Mouse (Mus musculus): ENCODE measurements around the gene Slc22a20.

The Slc22a20 gene

DNA sequence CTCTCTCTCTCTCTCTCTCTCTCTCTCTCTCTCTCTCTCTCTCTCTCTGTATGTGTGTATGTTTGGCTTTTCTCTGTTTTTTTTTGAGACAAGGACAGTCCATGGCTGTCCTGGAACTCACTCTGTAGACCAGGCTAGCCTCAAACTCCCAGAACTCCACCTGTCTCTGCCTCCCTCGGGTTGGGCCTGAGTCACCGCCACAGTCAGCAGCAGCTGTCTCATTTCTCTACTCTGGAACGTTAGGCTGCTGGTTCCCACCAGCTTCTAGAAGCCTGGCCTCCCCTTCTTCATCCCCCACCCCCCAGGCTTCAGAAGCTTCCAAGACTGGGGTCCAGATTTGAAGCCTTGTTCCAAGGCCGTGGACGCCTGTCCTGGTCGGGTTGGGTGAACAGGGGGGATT lies 3.6 kb upstream of the Slc22a20 start:
- DNase-seq (ENCODE audit: low spot score in 2 of 2): no peak

DNA sequence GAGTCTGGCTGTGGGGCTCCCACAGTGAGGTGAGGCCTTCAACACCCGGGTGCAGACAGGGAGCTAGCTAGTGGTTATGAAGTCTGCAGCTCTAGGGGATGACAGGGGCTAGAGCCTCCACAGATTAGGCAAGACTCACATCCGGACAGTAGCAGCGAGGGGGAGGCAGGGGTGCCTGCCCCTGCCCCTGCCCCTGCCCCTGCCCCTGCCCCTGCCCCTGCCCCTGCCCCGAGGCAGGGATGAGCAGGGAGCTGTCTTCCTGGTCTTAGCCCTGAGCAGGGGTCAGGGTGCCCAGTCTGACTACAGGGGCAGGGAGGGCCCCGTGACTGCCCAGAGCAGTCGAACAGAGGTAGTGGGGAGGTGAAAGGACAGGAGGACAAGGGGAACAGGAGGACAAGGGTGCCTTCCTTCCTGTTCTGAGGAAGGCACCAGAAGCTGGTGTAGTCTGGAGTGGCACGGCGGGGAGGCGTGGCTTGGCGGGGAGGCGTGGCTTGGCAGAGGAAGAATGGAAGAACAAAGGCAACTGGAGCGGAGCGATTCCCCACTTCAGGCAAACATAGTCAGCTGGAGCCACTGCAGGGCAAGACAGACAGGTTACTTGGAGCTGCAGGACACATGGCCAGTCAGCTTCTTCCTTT lies 3.0 kb upstream of the Slc22a20 start:
- DNase-seq (ENCODE audit: low spot score in 2 of 2): peak in 1 of 2 experiments; percentile 31

DNA sequence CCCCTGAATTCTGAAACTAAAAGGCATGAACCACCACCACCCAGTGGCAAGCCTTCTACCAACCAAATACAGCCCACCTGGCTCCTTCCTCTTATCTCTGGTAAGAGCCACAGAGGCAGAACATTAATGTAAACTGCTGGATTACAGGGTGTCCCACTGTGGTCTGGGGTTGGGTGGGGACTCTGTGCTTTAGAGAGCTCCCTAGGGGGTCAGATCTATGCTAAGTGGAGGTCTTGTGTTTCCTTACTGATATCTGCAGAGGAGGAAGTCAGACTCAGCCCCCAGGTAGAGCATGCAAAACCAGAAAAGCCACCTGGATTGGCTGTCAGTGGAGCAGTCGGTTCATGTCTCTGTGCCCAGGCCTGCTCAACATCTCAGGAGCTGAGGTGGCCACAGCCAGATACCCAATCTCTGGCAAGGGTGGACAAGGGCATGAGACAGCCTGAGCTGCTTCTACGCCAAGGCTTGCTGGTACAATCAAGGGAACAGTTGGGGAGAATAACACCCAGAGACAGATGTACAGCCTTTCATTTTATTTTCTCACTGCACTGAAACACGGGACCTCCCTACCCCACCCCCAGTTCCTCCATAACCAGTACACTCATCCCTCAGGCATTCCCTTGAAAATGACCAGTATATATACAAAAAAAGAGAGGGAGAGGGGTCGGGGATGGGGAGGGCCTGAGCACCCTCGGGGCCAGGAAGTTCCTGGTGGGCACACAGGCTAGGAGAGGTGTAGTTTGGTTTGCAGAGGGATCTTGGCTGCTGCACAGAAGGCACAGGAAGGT lies 2.3 kb upstream of the Slc22a20 start:
- DNase-seq (ENCODE audit: low spot score in 2 of 2): peak in 1 of 2 experiments; percentile 19

DNA sequence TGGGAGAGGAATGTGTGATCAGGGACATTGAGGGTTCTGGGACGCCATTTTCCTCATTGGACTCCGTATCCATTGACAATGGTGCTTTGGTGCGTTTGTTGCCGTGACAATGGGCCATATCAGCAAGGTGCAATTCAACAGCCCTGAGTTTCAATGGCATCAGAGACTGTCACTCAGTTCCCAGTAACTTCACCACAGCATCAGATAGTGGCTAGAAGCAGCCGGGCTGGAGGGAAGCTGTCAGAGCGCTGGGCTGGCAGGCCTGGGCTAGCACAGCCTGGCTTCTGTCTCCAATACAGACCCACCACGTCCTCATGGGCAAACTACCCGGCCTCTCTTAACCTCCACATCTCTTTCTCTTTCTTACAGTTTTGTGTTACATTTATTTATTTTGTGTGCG lies 5.5 kb downstream of the Slc22a20 start:
- no peak for DNase-seq (ENCODE audit: low spot score in 2 of 2)

DNA sequence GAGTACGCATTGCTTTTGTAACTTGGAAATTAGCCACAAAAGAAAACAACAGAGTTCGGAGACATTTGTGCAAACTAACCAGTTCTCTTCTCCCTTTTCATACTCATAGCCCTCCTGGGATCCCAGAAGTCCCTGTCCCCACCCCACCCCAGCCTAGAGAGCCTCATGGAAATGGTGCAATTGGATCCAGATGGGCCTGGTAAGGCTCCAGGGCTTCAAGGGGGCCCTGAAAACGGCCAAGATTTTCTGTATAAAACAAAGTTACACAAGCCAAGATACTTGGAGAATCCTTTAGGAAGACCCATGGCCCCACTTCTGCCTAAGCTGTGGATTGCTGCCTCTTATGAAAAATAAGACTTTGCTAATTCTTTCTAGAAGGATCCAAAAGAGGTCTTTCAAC lies 8.2 kb downstream of the Slc22a20 start:
- no peak for DNase-seq (ENCODE audit: low spot score in 2 of 2)

DNA sequence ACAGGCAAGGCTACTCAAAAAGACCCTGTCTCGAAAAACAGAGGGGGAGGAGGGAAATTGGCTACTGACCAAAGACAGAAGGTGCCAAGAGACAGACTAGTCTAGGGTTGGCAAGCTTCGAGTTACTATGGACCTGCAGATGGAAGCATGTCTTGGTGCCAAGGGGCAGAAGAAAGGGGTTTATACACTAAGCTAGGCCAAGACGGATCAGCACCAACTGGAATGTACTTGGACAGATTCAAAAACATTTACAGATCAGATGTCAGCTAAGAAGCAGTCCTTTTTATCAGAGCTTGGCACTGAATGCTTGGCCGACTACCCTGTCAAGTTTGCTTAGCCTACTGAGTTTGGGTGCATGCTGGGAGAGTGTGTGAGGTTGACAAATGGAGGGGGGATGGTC lies 10.3 kb downstream of the Slc22a20 start:
- no peak for DNase-seq (ENCODE audit: low spot score in 2 of 2)

DNA sequence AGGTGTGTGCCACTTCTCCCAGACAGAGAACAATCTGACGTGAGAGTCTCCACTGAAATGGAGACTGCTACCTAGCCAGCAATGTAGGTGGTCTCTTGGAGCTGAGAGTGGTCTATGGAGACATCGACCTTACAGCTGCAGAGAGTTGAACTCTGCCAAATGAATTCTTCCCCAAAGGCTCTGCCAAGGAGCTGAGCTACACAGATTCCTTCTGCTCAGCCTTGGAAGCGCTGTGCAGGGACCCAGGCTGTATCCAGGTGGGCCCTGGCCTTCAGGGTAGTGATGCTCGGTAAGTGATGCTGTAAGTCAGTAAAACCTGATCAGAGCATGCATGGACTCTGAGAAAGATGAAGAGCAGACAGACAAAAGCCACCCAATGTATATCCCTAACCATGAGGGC lies 10.8 kb downstream of the Slc22a20 start:
- DNase-seq (ENCODE audit: low spot score in 2 of 2): no peak

DNA sequence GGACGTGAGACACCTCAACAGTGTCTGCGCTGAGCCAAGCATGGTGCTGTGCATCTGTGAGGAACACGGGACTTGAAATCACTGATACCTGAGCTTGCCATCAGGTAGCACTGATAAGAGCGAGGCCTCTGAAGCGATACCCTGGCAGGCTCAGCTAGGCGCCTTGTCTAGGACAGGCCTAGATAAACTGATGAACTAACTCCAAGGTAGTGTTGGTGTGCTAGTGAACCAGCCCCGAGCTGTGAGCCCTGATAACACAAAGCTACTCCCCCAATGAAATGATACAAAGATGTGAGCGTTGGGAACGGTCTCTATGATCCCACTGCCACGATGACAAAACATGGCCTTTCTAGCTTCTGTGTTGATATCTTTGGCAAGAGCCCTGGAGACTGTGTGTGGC lies 18.3 kb downstream of the Slc22a20 start:
- no peak for DNase-seq (ENCODE audit: low spot score in 2 of 2)

DNA sequence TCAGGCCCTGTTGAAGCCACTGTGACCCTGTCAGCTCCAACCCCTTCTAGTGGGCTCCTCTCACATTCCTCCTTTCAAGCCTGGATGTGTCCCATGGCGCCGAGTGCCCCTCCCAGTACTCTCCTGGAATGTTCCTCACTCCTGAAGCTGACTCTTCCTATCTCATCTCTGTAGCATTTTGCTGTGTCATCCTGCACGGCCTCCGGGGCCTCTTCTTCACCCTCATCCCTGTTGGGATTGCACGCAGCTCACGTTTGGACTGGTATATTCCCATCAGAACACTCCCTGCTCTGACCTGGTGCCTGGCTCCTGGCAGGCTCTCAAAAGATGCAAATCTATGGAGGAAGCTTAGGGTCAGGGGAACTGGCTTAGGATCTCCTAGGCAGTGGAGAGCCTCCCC lies 19.2 kb downstream of the Slc22a20 start:
- no peak for DNase-seq (ENCODE audit: low spot score in 2 of 2)

DNA sequence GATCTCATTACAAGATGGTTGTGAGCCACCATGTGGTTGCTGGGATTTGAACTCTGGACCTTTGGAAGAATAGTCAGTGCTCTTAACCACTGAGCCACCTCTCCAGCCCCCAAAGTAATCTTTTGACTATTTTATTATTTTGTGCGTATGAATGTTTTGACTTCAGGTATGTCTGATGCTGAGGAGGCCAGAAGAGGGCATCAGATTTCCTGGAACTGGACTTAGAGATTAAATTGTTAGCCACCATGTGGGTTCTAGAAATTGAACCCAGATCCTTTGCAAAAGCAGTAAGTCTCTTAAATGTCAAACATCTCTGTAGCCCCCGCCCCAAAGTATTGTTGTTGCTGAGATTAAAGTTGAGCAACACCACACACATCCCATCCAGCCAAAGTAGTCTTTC lies 20.0 kb downstream of the Slc22a20 start:
- no peak for DNase-seq (ENCODE audit: low spot score in 2 of 2)

DNA sequence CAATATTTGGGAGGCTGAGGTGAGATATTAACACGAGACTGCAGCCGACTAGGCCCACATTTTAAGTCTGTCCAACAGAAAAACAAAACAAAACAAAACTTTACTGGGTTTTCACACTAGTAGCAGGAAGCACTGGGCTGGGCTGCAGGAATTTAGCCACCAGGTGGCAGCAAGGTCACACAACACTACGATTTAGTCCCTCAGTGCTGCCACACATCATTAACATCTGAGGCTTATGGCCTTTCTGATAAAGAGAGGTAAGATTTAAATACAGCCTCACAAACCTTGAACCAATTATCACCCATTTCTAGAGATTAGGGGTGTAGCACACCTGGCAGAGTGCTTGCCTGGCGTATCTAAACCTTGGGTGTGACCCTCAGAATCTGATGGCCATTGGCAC lies 20.7 kb downstream of the Slc22a20 start:
- DNase-seq (ENCODE audit: low spot score in 2 of 2): peak; percentile 71 to 81

DNA sequence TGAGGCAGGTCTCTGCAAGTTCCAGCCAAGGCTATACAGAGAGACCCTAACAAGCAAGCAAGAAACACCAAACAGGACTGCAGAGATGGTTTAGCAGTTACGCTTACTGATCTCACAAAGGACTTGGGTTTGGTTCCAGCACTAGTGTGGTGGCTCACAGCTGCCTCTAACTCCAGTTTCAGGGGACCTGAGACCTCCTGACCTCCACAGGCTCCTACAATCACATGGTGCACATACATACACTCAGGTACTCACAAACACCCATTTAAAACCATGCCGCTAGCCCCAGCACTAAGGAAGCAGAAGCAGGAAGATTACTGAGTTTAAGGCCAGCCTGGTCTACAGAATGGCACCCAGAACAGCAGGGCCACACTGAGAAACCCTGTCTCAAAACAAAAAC lies 21.1 kb downstream of the Slc22a20 start:
- no peak for DNase-seq (ENCODE audit: low spot score in 2 of 2)

DNA sequence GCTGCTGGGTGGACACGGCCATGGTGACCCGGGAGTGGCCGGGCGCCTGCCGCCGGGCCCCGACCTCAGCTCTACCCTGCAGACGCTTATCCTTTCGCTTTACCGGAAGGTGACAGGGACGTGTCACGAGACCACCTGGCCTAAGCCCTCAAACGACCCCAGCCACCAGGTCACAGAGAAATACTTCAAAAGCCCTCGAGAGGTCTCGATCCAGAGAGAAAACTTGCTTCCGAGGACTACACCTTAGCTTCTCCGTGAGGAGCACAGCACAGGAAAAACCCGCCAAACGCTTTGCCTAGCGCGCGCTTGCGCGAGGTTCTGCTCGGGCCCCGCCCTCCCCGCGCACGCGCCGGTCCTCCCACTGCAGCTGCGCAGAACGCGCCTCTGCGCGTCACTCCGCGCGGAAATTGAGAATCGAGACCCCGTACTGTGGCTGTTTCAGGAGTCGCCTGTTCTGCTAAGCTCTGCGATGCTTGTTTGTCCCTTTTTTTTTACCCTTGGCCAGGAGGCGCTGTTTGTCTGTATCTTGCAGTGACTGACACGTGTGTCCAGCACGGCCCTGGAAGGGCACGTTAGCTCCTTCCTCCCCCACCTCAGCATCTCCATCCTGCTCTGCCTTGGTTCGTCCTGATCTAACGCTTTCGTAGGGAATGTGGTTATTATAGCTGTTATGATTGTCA lies 21.9 kb downstream of the Slc22a20 start, which contains the start of gene Pola2:
TSS of gene Pola2 (minus strand) at position 320 of the 680 bp plus-strand sequence.
- peak; percentile 87 to 90 for DNase-seq (ENCODE audit: low spot score in 2 of 2)

DNA sequence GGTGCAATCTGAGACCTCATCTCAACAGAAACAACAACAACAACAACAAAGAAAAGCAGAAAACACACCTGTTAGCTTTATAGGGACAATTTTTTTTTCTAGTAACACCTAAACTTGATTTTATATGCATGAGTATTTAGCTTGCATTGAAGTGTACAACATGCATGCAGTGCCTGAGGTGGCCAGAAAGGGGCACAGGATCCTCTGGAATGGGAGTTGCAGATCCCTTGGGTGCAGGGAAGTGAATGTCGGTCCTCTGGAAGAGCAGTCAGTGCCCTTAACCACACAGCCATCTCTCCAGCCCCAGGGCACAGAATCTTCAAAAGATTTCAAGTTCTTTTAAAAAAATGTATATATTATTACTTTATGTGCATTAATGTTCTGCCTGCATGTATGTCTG lies 23.3 kb downstream of the Slc22a20 start:
- DNase-seq (ENCODE audit: low spot score in 2 of 2): no peak

DNA sequence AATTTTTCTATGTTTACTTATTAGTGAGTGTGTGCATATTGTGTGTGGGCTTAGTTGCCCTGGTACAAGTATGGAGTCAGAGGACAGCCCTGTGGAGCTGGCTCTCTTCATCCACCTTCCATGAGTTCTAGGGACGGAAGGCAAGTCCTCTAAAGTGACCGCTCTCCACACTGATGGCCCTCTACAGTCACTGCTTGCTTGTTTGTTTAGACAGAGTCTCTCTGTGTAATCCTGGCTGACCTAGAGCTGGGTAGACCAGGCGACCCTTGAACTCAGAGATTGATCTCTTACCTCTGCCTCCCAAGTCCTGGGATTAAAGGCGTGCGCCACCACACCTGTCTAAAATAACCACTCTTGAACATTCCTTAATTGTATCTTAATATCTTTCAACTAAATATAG lies 28.6 kb downstream of the Slc22a20 start:
- no peak for DNase-seq (ENCODE audit: low spot score in 2 of 2)

DNA sequence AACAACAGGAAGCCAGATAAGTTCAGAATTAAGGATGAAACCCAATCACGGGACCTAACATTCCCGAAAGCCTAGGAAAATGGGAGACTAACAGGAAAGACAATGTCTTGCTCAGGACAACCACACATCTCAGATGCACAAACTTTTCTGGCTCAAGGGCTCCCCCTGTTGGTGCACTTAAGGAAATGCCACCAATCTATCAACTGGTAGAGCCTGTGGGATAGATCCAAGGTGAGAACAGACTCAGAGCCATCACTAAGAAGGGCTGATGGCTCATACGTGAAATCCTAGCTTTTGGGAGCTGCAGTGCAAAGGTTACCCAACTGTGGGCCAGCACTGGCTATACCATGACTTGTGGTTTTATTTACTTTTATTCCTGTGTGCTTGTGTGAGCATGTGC lies 29.3 kb downstream of the Slc22a20 start:
- peak; percentile 53 to 74 for DNase-seq (ENCODE audit: low spot score in 2 of 2)

DNA sequence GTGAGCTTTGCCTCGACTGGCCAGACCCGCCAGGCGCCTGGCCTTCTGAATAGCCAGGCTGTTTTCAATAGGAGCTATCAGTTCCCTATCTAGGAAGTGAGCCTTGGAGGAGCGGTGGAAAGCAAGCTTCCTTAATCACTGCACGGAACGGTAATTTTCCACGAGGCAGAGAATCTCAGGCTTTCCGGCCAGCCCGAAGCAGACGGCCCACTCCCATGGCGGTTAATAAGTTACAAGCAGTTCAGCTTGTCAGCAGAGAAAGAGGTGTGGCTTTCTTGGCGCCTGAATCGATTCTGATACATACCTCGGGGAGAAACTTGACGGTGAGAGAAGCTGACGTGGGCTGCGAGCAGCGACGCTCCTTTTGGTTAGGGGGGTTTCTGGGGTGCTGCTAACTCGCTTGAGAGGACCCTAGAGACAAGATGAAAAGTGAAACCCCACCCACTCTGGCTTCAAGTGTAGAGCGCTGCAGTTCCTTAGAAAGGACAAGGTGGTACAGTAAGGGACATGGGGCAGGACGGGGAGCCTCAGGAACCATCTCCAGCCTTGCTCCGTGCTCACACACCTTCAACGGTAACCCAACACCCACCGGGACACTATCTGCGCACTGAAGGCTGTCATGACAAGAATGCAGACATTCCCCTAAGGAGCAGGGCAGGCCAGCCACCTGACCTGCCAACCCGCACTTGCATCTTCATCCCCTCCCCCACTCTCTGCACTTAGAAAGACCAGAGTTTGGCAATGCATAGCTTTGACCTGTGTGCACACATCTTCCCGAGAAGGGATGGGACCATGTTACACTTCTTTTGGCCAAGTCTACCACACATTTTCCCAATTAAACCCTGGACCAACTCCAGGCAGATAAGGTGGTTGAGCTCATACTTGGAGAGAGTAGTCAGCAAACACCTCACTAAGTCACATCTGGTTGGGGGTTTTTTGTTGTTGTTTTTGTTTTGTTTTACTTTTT lies 30.0 kb downstream of the Slc22a20 start:
- DNase-seq (ENCODE audit: low spot score in 2 of 2): no peak

DNA sequence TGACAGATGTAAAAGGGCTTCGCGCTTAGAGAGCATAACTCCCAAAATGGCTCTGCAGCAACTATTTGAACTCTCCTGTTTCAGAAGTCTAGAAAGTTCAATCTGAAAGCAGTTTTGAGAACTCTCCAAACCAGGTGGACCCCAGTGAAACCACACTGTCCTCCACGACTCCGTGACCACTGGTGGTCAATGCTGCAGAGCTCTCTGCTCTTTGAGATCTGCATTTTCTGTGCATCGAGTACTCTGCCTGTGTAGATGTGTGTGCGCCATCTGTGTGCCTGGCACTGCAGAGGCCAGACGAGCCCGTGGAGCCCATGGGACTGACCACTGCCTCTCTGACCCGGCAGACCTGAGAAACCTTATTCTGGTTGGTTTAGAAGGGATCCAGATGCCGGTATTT lies 31.0 kb downstream of the Slc22a20 start:
- DNase-seq (ENCODE audit: low spot score in 2 of 2): no peak

DNA sequence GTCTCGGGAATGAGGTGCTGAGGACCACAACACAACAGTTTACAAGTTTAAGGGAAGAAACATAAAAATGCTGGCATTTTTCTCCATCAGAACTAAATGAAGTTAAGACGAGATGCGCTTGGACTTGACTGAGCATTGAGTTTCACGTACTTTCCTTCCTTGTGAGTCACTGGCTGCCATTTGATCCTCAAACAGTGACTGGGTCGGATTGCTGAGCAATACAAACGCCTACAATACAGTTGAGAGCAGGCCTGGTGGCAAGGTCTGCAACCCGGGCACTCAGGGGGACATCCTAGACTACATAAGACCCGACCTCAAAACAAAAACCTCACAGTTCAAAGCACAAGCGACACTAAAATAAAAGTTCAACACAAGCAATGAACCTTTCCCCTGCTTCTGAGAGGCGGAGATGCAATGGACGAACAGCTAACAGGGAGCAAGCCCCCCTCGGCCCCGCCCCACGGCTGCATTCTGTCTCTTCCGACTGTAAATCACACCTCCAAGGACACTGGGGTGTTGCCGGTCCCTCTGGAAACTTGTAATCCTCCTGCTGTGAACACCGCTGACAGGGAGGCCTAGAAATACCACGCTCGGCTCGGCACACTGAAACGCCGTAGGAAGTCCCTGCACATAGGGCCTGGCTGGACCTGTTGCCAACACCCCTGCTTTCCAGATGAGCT lies 31.8 kb downstream of the Slc22a20 start:
- no peak for DNase-seq (ENCODE audit: low spot score in 2 of 2)

DNA sequence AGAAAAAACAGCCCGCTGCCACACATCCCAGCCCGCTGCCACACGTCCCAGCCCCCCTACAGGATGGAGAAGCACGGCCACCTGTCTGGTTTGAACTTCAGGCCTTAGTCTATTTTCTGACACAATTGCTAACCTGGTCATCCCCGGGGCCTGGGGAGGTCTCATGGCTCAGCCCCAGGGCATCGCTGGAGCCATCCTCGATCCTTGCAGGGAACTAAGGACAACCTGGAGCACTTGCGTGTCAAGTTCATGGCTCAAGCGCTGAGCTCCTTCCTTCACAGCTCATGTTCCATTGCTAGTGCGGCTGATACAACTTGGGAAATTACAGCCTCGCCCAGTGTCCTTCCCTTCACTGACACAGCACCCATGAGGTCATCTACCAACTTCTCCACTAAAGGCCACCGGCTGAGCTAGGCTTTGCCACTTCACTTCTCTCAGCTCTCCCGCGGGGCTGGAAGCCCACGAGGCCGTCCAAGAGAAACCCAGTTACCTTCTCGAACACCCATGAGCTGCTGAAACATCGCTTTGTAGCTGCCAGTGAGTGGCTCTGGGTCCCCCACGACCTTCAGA lies 32.7 kb downstream of the Slc22a20 start:
- no peak for DNase-seq (ENCODE audit: low spot score in 2 of 2)

Measured in natural killer cell, adult 2 months (primary cell).